11 mouse cellular contexts compared by ENCODE assay signal in genomic region chr4:54331588-54332211, GRCm38 (mm10).
A peak's percentile ranks its signal among the peaks of the same experiment; 100 is the strongest.
DNase-seq lines count a peak whose midpoint lies in the region; ATAC-seq and TF ChIP-seq lines count a peak whose summit lies in the region.
"Had no signal": no experiment of that assay in that cellular context is flagged by ENCODE, and none has a peak within 500 bp of the region (broad histone marks: within the 10 kb centered on the region; RNA-seq: fewer than 3 reads in every experiment).

No protein-coding gene starts in this region.

- no peak for DNase-seq in heart, adult 2 months
- DNase-seq in embryo, embryonic 10.5 days (ENCODE audit: low spot score) = peak; percentile 52
- peak; percentile 59 for DNase-seq in forelimb bud, embryonic 11.5 days (ENCODE audit: low read depth, low spot score)
- DNase-seq in left cerebral cortex, postnatal 4 days = no peak
- no peak for DNase-seq in right cerebral cortex, postnatal 4 days
- DNase-seq: kidney, adult 8-10 months had no signal

- H3K4me3 ChIP-seq in heart, embryonic 16.5 days (ENCODE audit: low read length) = no peak overlapping the region
- no peak overlapping the region for H3K4me3 ChIP-seq in heart, adult 2 months
- no peak overlapping the region for H3K4me3 ChIP-seq in midbrain, embryonic 15.5 days
- H3K4me3 ChIP-seq in kidney, embryonic 14.5 days (ENCODE audit: low read length) = no peak overlapping the region
- H3K4me3 ChIP-seq: erythroblast, embryonic 14.5 days had no signal

- no peaks in the 10 kb centered on the region for H3K79me2 ChIP-seq in heart, adult 2 months (replicated peaks; ENCODE audit: control insufficient read depth, insufficient read depth, low read length)

- no peak overlapping the region for H3K9ac ChIP-seq in heart, embryonic 16.5 days (ENCODE audit: low read length)
- H3K9ac ChIP-seq in heart, adult 2 months (ENCODE audit: low read depth, low read length) = no peak overlapping the region
- no peak overlapping the region for H3K9ac ChIP-seq in midbrain, embryonic 15.5 days
- H3K9ac ChIP-seq in kidney, embryonic 14.5 days (ENCODE audit: low read depth, low read length) = no peak overlapping the region

- H3K4me2 ChIP-seq in heart, embryonic 16.5 days (ENCODE audit: low read depth, low read length) = peak overlapping the region; percentile 30
- no peak overlapping the region for H3K4me2 ChIP-seq in midbrain, embryonic 15.5 days
- no peak overlapping the region for H3K4me2 ChIP-seq in kidney, embryonic 14.5 days (replicated peaks; ENCODE audit: low read depth, low read length)

- no peak for TF ChIP-seq POLR2A in heart, adult 2 months (IDR thresholded peaks at IDR 0.05; ENCODE audit: insufficient read depth, low read depth, low read length)

- H3K36me3 ChIP-seq in heart, embryonic 16.5 days (ENCODE audit: control insufficient read depth, insufficient read depth) = no peaks in the 10 kb centered on the region
- H3K36me3 ChIP-seq in heart, adult 2 months (ENCODE audit: control insufficient read depth, insufficient read depth, low read length) = no peaks in the 10 kb centered on the region
- no peaks in the 10 kb centered on the region for H3K36me3 ChIP-seq in midbrain, embryonic 15.5 days (replicated peaks)
- no peaks in the 10 kb centered on the region for H3K36me3 ChIP-seq in kidney, embryonic 14.5 days (ENCODE audit: control insufficient read depth, insufficient read depth, low read length)

- H3K27ac ChIP-seq in heart, embryonic 16.5 days (ENCODE audit: low read length) = no peak overlapping the region
- H3K27ac ChIP-seq in heart, adult 2 months = no peak overlapping the region
- peak overlapping the region; percentile 51 for H3K27ac ChIP-seq in midbrain, embryonic 15.5 days
- H3K27ac ChIP-seq in kidney, embryonic 14.5 days (ENCODE audit: low read depth, low read length) = no peak overlapping the region

- H3K4me1 ChIP-seq in heart, embryonic 16.5 days (ENCODE audit: control insufficient read depth, insufficient read depth, low read length) = no peaks in the 10 kb centered on the region; the same call in 1 of the 2 replicates
- H3K4me1 ChIP-seq in heart, adult 2 months (ENCODE audit: control insufficient read depth, insufficient read depth, low read length) = peaks cover 1% of the 10 kb centered on the region; the same call in 1 of the 2 replicates
- H3K4me1 ChIP-seq in midbrain, embryonic 15.5 days = peaks cover 33% of the 10 kb centered on the region
- no peaks in the 10 kb centered on the region for H3K4me1 ChIP-seq in kidney, embryonic 14.5 days (ENCODE audit: control insufficient read depth, insufficient read depth, low read length)

- H3K9me3 ChIP-seq in heart, embryonic 16.5 days (replicated peaks; ENCODE audit: control insufficient read depth, low read length) = no peaks in the 10 kb centered on the region
- H3K9me3 ChIP-seq in midbrain, embryonic 15.5 days = no peaks in the 10 kb centered on the region
- no peaks in the 10 kb centered on the region for H3K9me3 ChIP-seq in kidney, embryonic 14.5 days (ENCODE audit: control insufficient read depth, low read length)

- TF ChIP-seq CTCF in heart, adult 2 months (IDR thresholded peaks at IDR 0.05) = no peak

- intact Hi-C loops in heart, adult 2 months (cut with DNase I) = no loop called here
- intact Hi-C loops in left cerebral cortex, postnatal 4 days (cut with DNase I) = loop anchor here (5.0 kb wide), 1 partner anchor 616 kb away; the partner anchor contains the start of gene Zfp462

- H3K27me3 ChIP-seq in heart, embryonic 16.5 days (ENCODE audit: control insufficient read depth, insufficient read depth, low read length) = no peaks in the 10 kb centered on the region
- no peaks in the 10 kb centered on the region for H3K27me3 ChIP-seq in heart, adult 2 months (ENCODE audit: control insufficient read depth, insufficient read depth, low read length)
- no peaks in the 10 kb centered on the region for H3K27me3 ChIP-seq in midbrain, embryonic 15.5 days (replicated peaks)
- no peaks in the 10 kb centered on the region for H3K27me3 ChIP-seq in kidney, embryonic 14.5 days (ENCODE audit: control insufficient read depth, insufficient read depth, low read length)
- H3K27me3 ChIP-seq: CH12.LX had no signal

- TF ChIP-seq EP300 in heart, adult 2 months (IDR thresholded peaks at IDR 0.05; ENCODE audit: insufficient read depth, low read depth, low read length) = no peak

- ATAC-seq in heart, embryonic 16.5 days (replicated peaks; ENCODE audit: extremely low read depth, insufficient read depth, low FRiP score) = no peak
- 0 out of 2 replicates have a peak, but pooled peaks have one; percentile 19 for ATAC-seq in midbrain, embryonic 15.5 days (replicated peaks)
- ATAC-seq in kidney, embryonic 14.5 days (ENCODE audit: low FRiP score, low TSS enrichment) = no peak

- WGBS in heart, embryonic 16.5 days = 29% methylated on average over 12 of the region's 12 CpGs
- 33% methylated on average over 12 of the region's 12 CpGs for WGBS in heart, adult 2 months
- WGBS in midbrain, embryonic 15.5 days = 29% methylated on average over 12 of the region's 12 CpGs
- 57% methylated on average over 12 of the region's 12 CpGs for WGBS in kidney, embryonic 14.5 days

Comparison
In these comparisons a context has a peak if more than half of its experiments do, and no peak if none do; other contexts are left out.
1. DNase-seq: peak in embryo, embryonic 10.5 days (single experiment) and forelimb bud, embryonic 11.5 days (single experiment); none in heart, adult 2 months (0 of 2), left cerebral cortex, postnatal 4 days (single experiment) and right cerebral cortex, postnatal 4 days (single experiment).